Mouse (Mus musculus): ENCODE results near the gene Cmss1. TPM values are rescaled to one million over a fixed set of nuclear protein-coding genes. Genes with fewer than 3 reads are reported as not detected.

The Cmss1 gene
- polyA plus RNA-seq, 2 experiments: 6.0 to 23.0 TPM

DNA sequence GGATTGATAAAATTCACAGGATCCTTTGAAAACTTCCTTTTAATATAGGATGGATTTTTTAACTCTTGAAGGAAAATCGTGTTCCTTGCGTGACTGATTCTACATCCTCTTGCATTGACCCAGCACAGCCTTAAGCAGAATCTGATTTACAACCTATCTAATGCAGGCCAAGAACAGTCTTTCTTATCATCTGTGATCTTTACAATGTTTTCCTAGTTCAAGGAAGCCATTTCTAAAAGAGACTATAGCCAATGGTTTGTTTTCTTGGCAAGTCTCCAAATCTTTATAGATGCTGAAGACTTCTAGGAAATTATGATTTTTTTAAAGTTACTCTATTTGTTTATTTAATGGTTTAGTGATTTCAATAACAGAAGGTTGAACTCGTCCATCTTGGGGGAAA lies 234.5 kb downstream of the Cmss1 start:
- Histone ChIP-seq H3K27me3 (ENCODE audit: control insufficient read depth, insufficient read depth, low read length) (no peaks in the 10 kb centered on the region), H3K9me3 (ENCODE audit: control insufficient read depth, low read length) (no peaks in the 10 kb centered on the region), H3K36me3 (replicated peaks; ENCODE audit: control insufficient read depth, insufficient read depth, low read depth) (no peaks in the 10 kb centered on the region), H3K4me1 (replicated peaks; ENCODE audit: control insufficient read depth in 2 of 2, insufficient read depth in 2 of 2, low read length in 1 of 2) (no peaks in the 10 kb centered on the region), H3K4me3 (ENCODE audit: insufficient read depth in 1 of 2, low read depth in 2 of 2, low read length in 2 of 2) (no peak overlapping the region), H3K27ac (no peak overlapping the region), H3K4me2 (ENCODE audit: low read depth) (no peak overlapping the region), H3K9ac (replicated peaks) (no peak overlapping the region)
- ATAC-seq (ENCODE audit: insufficient read depth): no peak
- no peak for DNase-seq (ENCODE audit: low read depth in 3 of 3, low spot score in 3 of 3)
- TF ChIP-seq EP300 (IDR thresholded peaks at IDR 0.05; ENCODE audit: low read depth): no peak
- no peak for TF ChIP-seq CTCF (IDR thresholded peaks at IDR 0.05; ENCODE audit: low read depth)
- 70% methylated on average over 3 of the region's 3 CpGs for WGBS (ENCODE audit: insufficient replicate concordance)

DNA sequence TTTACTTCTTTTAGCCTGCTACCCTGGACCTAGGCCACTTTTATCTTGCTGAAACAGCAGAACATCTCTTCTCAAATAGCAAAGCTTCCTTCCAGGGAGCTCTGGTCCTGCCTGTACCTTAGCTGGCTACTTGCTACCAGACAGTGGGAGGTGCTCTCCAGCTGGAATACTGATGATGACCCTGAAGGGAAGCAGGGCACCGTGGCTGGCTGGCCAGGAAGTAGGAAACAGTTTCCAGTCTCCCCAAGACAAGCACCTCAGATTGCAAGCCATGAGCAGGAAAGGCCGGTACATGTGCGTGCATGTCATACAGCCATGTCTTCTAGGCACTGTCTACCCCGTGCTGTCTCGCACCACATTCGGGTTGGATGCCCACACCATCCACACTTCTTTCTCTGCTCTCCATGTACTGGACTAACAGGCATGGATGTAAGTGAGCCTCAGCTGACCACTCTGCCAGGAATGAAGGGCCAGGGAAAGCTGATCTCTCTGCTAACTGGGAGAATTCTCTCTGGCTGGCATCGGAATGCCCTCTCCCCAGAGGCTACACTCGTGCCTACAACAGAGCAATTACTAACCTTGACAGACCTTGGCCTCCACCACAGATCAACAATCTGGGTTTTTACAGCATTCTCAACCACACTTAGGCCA lies 236.7 kb downstream of the Cmss1 start:
- Histone ChIP-seq H3K4me3 (ENCODE audit: insufficient read depth in 1 of 2, low read depth in 2 of 2, low read length in 2 of 2) (no peak overlapping the region), H3K9ac (replicated peaks) (no peak overlapping the region), H3K4me2 (ENCODE audit: low read depth) (no peak overlapping the region), H3K4me1 (replicated peaks; ENCODE audit: control insufficient read depth in 2 of 2, insufficient read depth in 2 of 2, low read length in 1 of 2) (no peaks in the 10 kb centered on the region; a peak in 1 of 4 replicates), H3K36me3 (replicated peaks; ENCODE audit: control insufficient read depth, insufficient read depth, low read depth) (no peaks in the 10 kb centered on the region), H3K9me3 (ENCODE audit: control insufficient read depth, low read length) (no peaks in the 10 kb centered on the region), H3K27ac (no peak overlapping the region), H3K27me3 (ENCODE audit: control insufficient read depth, insufficient read depth, low read length) (no peaks in the 10 kb centered on the region)
- no peak for ATAC-seq (ENCODE audit: insufficient read depth)
- WGBS (ENCODE audit: insufficient replicate concordance): 63% methylated on average over 8 of the region's 8 CpGs
- DNase-seq (ENCODE audit: low read depth in 3 of 3, low spot score in 3 of 3): no peak
- no peak for TF ChIP-seq CTCF (IDR thresholded peaks at IDR 0.05; ENCODE audit: low read depth)
- TF ChIP-seq EP300 (IDR thresholded peaks at IDR 0.05; ENCODE audit: low read depth): no peak

DNA sequence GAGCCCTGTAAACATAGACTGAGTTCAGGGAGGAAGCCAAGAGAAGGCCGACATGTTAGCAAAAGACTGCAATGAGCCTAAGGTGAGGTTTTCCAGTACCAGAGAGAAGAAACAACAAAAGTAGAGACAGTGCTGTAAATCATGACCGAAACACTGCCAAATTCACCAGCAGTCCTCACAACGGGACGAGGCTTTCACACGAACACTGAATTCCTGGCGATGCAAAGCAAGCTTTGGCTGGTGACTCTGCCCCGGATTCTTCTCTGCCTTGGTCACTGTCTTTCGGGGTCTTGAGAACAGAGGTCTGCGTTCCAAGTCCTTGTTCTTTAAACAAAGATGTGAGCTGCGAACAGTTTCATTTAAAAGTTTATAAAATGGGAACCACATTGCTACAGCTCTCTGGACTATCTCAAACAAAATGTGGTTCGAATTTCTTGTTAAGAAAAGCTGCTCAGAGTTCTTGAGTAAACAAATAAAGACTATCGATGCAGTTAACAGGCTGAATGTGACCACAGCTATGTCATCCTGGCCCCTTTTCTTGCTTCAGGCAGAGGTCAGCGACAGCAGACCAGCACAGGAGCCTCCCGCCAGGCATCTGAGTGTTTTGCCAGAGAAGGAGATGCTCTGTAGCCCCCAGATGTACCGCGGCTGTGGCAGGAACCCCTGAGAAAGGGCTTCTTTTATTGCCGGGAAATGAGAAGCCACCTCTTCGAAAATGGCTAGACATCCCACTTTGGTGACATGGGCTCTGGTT lies 239.5 kb downstream of the Cmss1 start:
- Histone ChIP-seq H3K9ac (replicated peaks) (no peak overlapping the region), H3K27me3 (ENCODE audit: control insufficient read depth, insufficient read depth, low read length) (no peaks in the 10 kb centered on the region), H3K9me3 (ENCODE audit: control insufficient read depth, low read length) (no peaks in the 10 kb centered on the region), H3K36me3 (replicated peaks; ENCODE audit: control insufficient read depth, insufficient read depth, low read depth) (no peaks in the 10 kb centered on the region), H3K4me2 (ENCODE audit: low read depth) (no peak overlapping the region), H3K4me3 (ENCODE audit: insufficient read depth in 1 of 2, low read depth in 2 of 2, low read length in 2 of 2) (no peak overlapping the region), H3K27ac (no peak overlapping the region), H3K4me1 (replicated peaks; ENCODE audit: control insufficient read depth in 2 of 2, insufficient read depth in 2 of 2, low read length in 1 of 2) (no peaks in the 10 kb centered on the region; a peak in 1 of 4 replicates)
- DNase-seq (ENCODE audit: low read depth in 3 of 3, low spot score in 3 of 3): no peak
- ATAC-seq (ENCODE audit: insufficient read depth): no peak
- 61% methylated on average over 18 of the region's 18 CpGs for WGBS (ENCODE audit: insufficient replicate concordance)
- TF ChIP-seq EP300 (IDR thresholded peaks at IDR 0.05; ENCODE audit: low read depth) (no peak), CTCF (IDR thresholded peaks at IDR 0.05; ENCODE audit: low read depth) (no peak)

DNA sequence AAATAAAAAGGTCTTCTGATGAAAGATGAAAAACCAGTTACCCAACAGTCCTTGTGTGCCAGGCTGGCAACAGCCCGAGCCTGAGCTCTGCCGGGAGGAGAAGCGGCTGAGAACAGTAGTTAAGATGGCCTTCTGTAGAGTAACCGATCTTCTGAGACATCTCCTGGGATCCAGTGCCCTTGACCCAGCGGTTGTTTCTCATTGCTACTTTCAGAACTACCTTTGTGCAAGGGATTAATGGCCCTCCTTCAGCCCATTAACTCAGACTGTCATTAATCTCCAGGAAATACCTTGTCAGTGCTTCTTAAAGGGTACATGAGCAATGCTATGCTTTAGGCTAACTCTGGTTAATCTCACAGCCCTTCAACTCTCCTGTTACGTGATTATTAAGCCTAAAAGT lies 240.5 kb downstream of the Cmss1 start:
- Histone ChIP-seq H3K36me3 (replicated peaks; ENCODE audit: control insufficient read depth, insufficient read depth, low read depth) (no peaks in the 10 kb centered on the region), H3K9me3 (ENCODE audit: control insufficient read depth, low read length) (no peaks in the 10 kb centered on the region), H3K9ac (replicated peaks) (no peak overlapping the region), H3K4me2 (ENCODE audit: low read depth) (no peak overlapping the region), H3K4me3 (ENCODE audit: insufficient read depth in 1 of 2, low read depth in 2 of 2, low read length in 2 of 2) (no peak overlapping the region), H3K27ac (no peak overlapping the region), H3K27me3 (ENCODE audit: control insufficient read depth, insufficient read depth, low read length) (no peaks in the 10 kb centered on the region), H3K4me1 (replicated peaks; ENCODE audit: control insufficient read depth in 2 of 2, insufficient read depth in 2 of 2, low read length in 1 of 2) (no peaks in the 10 kb centered on the region; a peak in 1 of 4 replicates)
- ATAC-seq (ENCODE audit: insufficient read depth) (no peak), DNase-seq (ENCODE audit: low read depth in 3 of 3, low spot score in 3 of 3) (no peak)
- TF ChIP-seq EP300 (IDR thresholded peaks at IDR 0.05; ENCODE audit: low read depth): no peak
- no peak for TF ChIP-seq CTCF (IDR thresholded peaks at IDR 0.05; ENCODE audit: low read depth)
- 71% methylated on average over 6 of the region's 6 CpGs for WGBS (ENCODE audit: insufficient replicate concordance)

DNA sequence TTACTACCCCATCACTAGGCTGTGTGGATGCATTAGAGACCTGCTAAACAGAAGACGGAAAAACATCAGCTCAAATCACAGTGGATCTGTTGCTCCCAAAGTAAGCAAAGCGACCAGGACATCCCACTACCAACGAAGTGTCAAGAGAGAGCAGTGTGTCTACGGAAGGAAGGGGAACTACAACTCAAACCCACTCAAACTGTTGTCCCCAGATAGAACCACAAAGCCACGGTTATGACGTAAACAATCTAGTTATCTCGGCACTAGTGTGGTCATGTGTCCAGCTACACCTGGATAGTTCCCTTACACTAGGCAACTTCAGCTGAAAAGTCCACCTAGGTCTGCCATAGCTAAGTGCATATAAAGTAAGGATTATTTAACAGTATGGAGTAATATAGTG lies 242.2 kb downstream of the Cmss1 start:
- no peak overlapping the region for H3K27ac ChIP-seq
- ATAC-seq (ENCODE audit: insufficient read depth): no peak
- no peak for DNase-seq (ENCODE audit: low read depth in 3 of 3, low spot score in 3 of 3)
- no peaks in the 10 kb centered on the region for H3K9me3 ChIP-seq (ENCODE audit: control insufficient read depth, low read length)
- no peaks in the 10 kb centered on the region for H3K36me3 ChIP-seq (replicated peaks; ENCODE audit: control insufficient read depth, insufficient read depth, low read depth)
- TF ChIP-seq EP300 (IDR thresholded peaks at IDR 0.05; ENCODE audit: low read depth) (no peak), CTCF (IDR thresholded peaks at IDR 0.05; ENCODE audit: low read depth) (no peak)
- H3K4me3 ChIP-seq (ENCODE audit: insufficient read depth in 1 of 2, low read depth in 2 of 2, low read length in 2 of 2): no peak overlapping the region
- no peaks in the 10 kb centered on the region for H3K27me3 ChIP-seq (ENCODE audit: control insufficient read depth, insufficient read depth, low read length)
- no peaks in the 10 kb centered on the region; a peak in 1 of 4 replicates for H3K4me1 ChIP-seq (replicated peaks; ENCODE audit: control insufficient read depth in 2 of 2, insufficient read depth in 2 of 2, low read length in 1 of 2)
- 19% methylated on average over 7 of the region's 7 CpGs for WGBS (ENCODE audit: insufficient replicate concordance)
- no peak overlapping the region for H3K4me2 ChIP-seq (ENCODE audit: low read depth)
- H3K9ac ChIP-seq (replicated peaks): no peak overlapping the region
